Mouse (Mus musculus) CH12.LX (cell line): ENCODE measurements around the gene Gm49388. TPM values are rescaled to one million over a fixed set of nuclear protein-coding genes. Genes with fewer than 3 reads are reported as not detected.

Experiments
- DNase-seq: peaks from one replicate; pipeline ENCODE4 v3.0.0-alpha.2; 2013; ENCODE audit errors: extremely low read depth
- H3K27ac ChIP-seq: 2 replicates; pipeline ENCODE4 v1.5.1; 2012; ENCODE audit warnings: low read depth, mild to moderate bottlenecking, control low read depth, moderate library complexity; ENCODE audit not compliant: insufficient read depth
- H3K27me3 ChIP-seq: replicated peaks from 2 replicates; pipeline ENCODE3; 2012; ENCODE audit warnings: inconsistent platforms
- H3K36me3 ChIP-seq, 2 experiments: replicated peaks in 1 of 2; 2 replicates each; pipeline versions ENCODE3 to v1.6.1; 2012; ENCODE audit warnings: inconsistent platforms in 1 of 2, low read length in 1 of 2, mild to moderate bottlenecking in 1 of 2, mixed read lengths in 1 of 2, moderate library complexity in 1 of 2; ENCODE audit not compliant: control insufficient read depth in 1 of 2, insufficient read depth in 1 of 2
- H3K4me1 ChIP-seq, 2 experiments: 2 replicates each; pipeline ENCODE4 v1.6.1; 2012; ENCODE audit warnings: inconsistent platforms in 1 of 2, moderate library complexity in 1 of 2; ENCODE audit not compliant: insufficient read depth in 2 of 2, control insufficient read depth in 1 of 2
- H3K4me2 ChIP-seq: 2 replicates; pipeline ENCODE4 v1.6.1; 2012; ENCODE audit warnings: low read depth, mild to moderate bottlenecking, control low read depth; ENCODE audit not compliant: poor library complexity, insufficient read depth, severe bottlenecking
- H3K4me3 ChIP-seq, 3 experiments: fragments of 150-350 bp in 1 of 3; sonication (generic) in 1 of 3; replicated peaks in 1 of 3; 2 replicates each; pipeline versions ENCODE3 to v1.5.1; 2011 to 2012; ENCODE audit warnings: low read depth in 2 of 3, low read length in 2 of 3, mild to moderate bottlenecking in 2 of 3, moderate library complexity in 2 of 3, control low read depth in 1 of 3, improper control_type of control experiment in 1 of 3, inconsistent platforms in 1 of 3, mixed read lengths in 1 of 3; ENCODE audit not compliant: poor library complexity in 1 of 3
- H3K79me2 ChIP-seq: replicated peaks from 2 replicates; pipeline ENCODE4 v1.6.1; 2012; ENCODE audit warnings: mild to moderate bottlenecking, moderate library complexity; ENCODE audit not compliant: control insufficient read depth, poor library complexity, insufficient read depth, severe bottlenecking; ENCODE audit errors: extremely low read depth
- H3K9ac ChIP-seq: 2 replicates; pipeline ENCODE4 v1.6.1; 2012; ENCODE audit warnings: low read depth, mild to moderate bottlenecking, control low read depth, moderate library complexity; ENCODE audit not compliant: insufficient read depth
- H3K9me3 ChIP-seq: replicated peaks from 2 replicates; pipeline ENCODE3; 2012; ENCODE audit warnings: low read length, inconsistent platforms, mixed read lengths
- BHLHE40 ChIP-seq: IDR thresholded peaks from 2 replicates; pipeline ENCODE4 v1.6.1; 2011; ENCODE audit warnings: mild to moderate bottlenecking, low read depth, low read length, improper control_type of control experiment
- ELF1 ChIP-seq: IDR thresholded peaks from 2 replicates; pipeline ENCODE4 v1.6.1; 2014; ENCODE audit warnings: low read depth, mild to moderate bottlenecking, inconsistent platforms, low read length, improper control_type of control experiment
- GABPA ChIP-seq: IDR thresholded peaks from 2 replicates; pipeline ENCODE4 v1.6.1; 2012; ENCODE audit warnings: low read depth, low read length, improper control_type of control experiment, inconsistent platforms; ENCODE audit not compliant: insufficient replicate concordance
- HCFC1 ChIP-seq: IDR thresholded peaks from 2 replicates; pipeline ENCODE4 v1.6.1; 2012; ENCODE audit warnings: low read depth, mild to moderate bottlenecking, inconsistent platforms, low read length, improper control_type of control experiment
- JUN ChIP-seq: IDR thresholded peaks from 2 replicates; pipeline ENCODE4 v1.6.1; 2011; ENCODE audit warnings: low read depth, mild to moderate bottlenecking, low read length, improper control_type of control experiment, moderate library complexity; ENCODE audit not compliant: insufficient read depth
- JUND ChIP-seq: conservative IDR thresholded peaks from 2 replicates; pipeline ENCODE4 v1.6.1; 2011; ENCODE audit warnings: low read depth, low read length, improper control_type of control experiment
- MAFK ChIP-seq: IDR thresholded peaks from 2 replicates; pipeline ENCODE4 v1.6.1; 2011; ENCODE audit warnings: low read length, improper control_type of control experiment; ENCODE audit not compliant: insufficient replicate concordance
- MAZ ChIP-seq: IDR thresholded peaks from 2 replicates; pipeline ENCODE4 v1.6.1; 2012; ENCODE audit warnings: low read depth, mild to moderate bottlenecking, inconsistent platforms, low read length, improper control_type of control experiment, moderate library complexity
- MEF2A ChIP-seq: IDR thresholded peaks from 2 replicates; pipeline ENCODE4 v1.6.1; 2014; ENCODE audit warnings: low read depth, mild to moderate bottlenecking, inconsistent platforms, low read length, improper control_type of control experiment, borderline replicate concordance
- PAX5 ChIP-seq: IDR thresholded peaks from 2 replicates; pipeline ENCODE4 v1.6.1; 2012; ENCODE audit warnings: low read length, inconsistent platforms, mixed read lengths
- RAD21 ChIP-seq: IDR thresholded peaks from 2 replicates; pipeline ENCODE4 v1.6.1; 2011; ENCODE audit warnings: low read depth, mild to moderate bottlenecking, low read length, improper control_type of control experiment, moderate library complexity
- RCOR1 ChIP-seq: conservative IDR thresholded peaks from 2 replicates; pipeline ENCODE4 v1.6.1; 2012; ENCODE audit warnings: low read depth, mild to moderate bottlenecking, inconsistent platforms, low read length, improper control_type of control experiment
- SIN3A ChIP-seq: IDR thresholded peaks from 2 replicates; pipeline ENCODE4 v1.6.1; 2012; ENCODE audit warnings: low read length, improper control_type of control experiment, inconsistent platforms
- TCF12 ChIP-seq: IDR thresholded peaks from 2 replicates; pipeline ENCODE4 v1.6.1; 2014; ENCODE audit warnings: low read depth, mild to moderate bottlenecking, inconsistent platforms, low read length, improper control_type of control experiment
- ZKSCAN1 ChIP-seq: IDR thresholded peaks from 2 replicates; pipeline ENCODE4 v1.6.1; 2012; ENCODE audit warnings: low read depth, inconsistent platforms, low read length, improper control_type of control experiment, borderline replicate concordance
- dilution Hi-C: fragments of 300-500 bp; cut with MboI; formaldehyde crosslinking; loops from 2 replicates; pipeline ENCODE4 v1.14.3; 2020; ENCODE audit warnings: low sequenced_read_pairs; ENCODE audit not compliant: extremely low pct_unique_long_range_greater_than_20kb, extremely low pct_ligation_motif_present
- in situ Hi-C: fragments of 300-500 bp; cut with MboI; formaldehyde crosslinking; loops from 3 replicates; pipeline ENCODE4 v1.14.3; 2019; ENCODE audit warnings: low sequenced_read_pairs, low pct_ligation_motif_present, low pct_unique_long_range_greater_than_20kb, mixed read lengths
- polyA plus RNA-seq: library from polyadenylated mRNA; unstranded; fragments of >175 nt; gene quantifications from 2 replicates; pipeline ENCODE4 v1.2.1, GENCODE M21; 2012; ENCODE audit warnings: low read depth; ENCODE audit not compliant: insufficient read length
- total RNA-seq, 2 experiments: library from RNA; depleted of rRNA; stranded (reverse); fragments of 300-350 nt in 1 of 2; fragments of >200 nt in 1 of 2; gene quantifications; 2 replicates each; pipeline ENCODE4 v1.2.3; 2012 to 2014

Gene Gm49388
- total and polyA plus RNA-seq, 3 experiments = 0.98 to 4.3 TPM; not detected in 1

DNA sequence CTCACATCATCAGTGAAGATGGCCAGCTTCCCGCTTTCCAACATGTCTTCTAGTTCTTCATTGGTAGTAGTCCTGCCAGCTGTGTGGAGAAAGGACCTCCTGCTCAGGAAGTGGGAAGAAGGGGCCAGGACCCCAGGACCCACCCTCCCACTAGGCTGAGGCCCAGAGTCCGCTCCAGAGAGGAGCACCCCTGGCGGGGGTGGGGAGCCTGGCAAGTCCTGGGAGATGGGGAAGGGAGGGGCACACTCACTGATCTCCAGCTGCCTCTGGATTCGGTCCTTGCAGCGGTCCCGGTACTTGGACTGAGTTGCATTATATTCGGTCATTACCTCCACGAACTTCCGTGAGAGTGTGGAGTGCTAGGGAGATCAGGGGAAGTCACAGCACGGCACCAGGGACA, 25.2 kb downstream of the Gm49388 start:
- H3K79me2 ChIP-seq = no peaks in the 10 kb centered on the region
- H3K9ac ChIP-seq = no peak overlapping the region
- DNase-seq = no peak
- H3K27ac ChIP-seq = no peak overlapping the region
- H3K4me2 ChIP-seq = no peak overlapping the region
- H3K36me3 ChIP-seq = no peaks in the 10 kb centered on the region
- TF ChIP-seq RAD21 (no peak), MAFK (no peak), SIN3A (no peak), TCF12 (no peak), BHLHE40 (no peak), MAZ (no peak), MEF2A (no peak), JUND (no peak), ELF1 (no peak), PAX5 (no peak), HCFC1 (no peak)
- no peak overlapping the region for H3K4me3 ChIP-seq
- H3K9me3 ChIP-seq = no peaks in the 10 kb centered on the region
- in situ Hi-C loops (no loop called here), dilution Hi-C loops (no loop called here)
- peaks cover 2 to 14% of the 10 kb centered on the region in 2 experiments; a peak in 3 of 4 replicates for H3K4me1 ChIP-seq
- H3K27me3 ChIP-seq = no peaks in the 10 kb centered on the region

DNA sequence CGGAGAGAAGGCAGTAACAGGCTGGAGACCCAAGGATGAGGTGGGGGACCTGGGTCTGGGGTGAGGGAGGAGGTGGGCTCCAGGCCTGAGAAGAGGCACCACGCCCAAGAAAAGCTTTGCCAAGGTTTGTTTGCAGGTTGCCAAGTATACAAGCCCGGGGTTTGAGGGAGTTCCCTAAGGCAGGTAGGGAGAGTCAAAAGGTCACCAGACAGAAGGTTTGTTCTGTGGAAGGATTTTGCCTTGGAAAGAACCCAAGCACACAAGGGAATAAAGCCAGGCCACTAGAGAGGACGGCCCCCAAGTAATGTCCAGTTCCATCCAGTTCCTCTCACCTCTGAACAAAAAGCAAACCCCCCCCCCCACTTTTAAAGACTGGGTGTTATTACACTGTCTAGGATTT, 25.8 kb downstream of the Gm49388 start:
- Histone ChIP-seq H3K4me2 (no peak overlapping the region), H3K9ac (no peak overlapping the region), H3K27ac (no peak overlapping the region), H3K27me3 (no peaks in the 10 kb centered on the region), H3K4me1 (peaks cover 8 to 20% of the 10 kb centered on the region in 2 experiments), H3K9me3 (no peaks in the 10 kb centered on the region), H3K4me3 (no peak overlapping the region), H3K36me3 (no peaks in the 10 kb centered on the region), H3K79me2 (no peaks in the 10 kb centered on the region)
- TF ChIP-seq MAZ = no peak
- TF ChIP-seq ZKSCAN1 = no peak
- no peak for TF ChIP-seq JUN
- TF ChIP-seq GABPA = no peak
- no peak for TF ChIP-seq RCOR1
- dilution Hi-C loops (no loop called here), in situ Hi-C loops (no loop called here)
- no peak for DNase-seq
